Mouse (Mus musculus) spleen, adult 18-20 months (tissue): ENCODE results near the gene Olfr1002.
"Not testable (repeated sequence)": the region's sequence is repeated elsewhere in the genome, so short reads cannot be mapped to it uniquely, and the experiment has no call there.

ENCODE experiments used
- DNase-seq, 2 experiments: peaks; one replicate each; pipeline ENCODE4 v3.0.0; 2022; ENCODE audit warnings: mixed read lengths in 2 of 2

The Olfr1002 gene

GRCm38 (mm10) chr2:85650604-85651003 is at the start of gene Olfr1002:
TSS of gene Olfr1002 (minus strand) at chr2:85650704.
- no peak for DNase-seq

GRCm38 (mm10) chr2:85689131-85689530 is 38.6 kb upstream of the Olfr1002 start, which contains the start of gene Olfr1008:
TSS of gene Olfr1008 (plus strand) at chr2:85689431.
- no peak for DNase-seq

- no peak for DNase-seq
These were observed 28.2 kb upstream of the Olfr1002 start, which contains the start of gene Olfr1006 for GRCm38 (mm10) chr2:85678667-85679066. TSS of gene Olfr1006 (minus strand) at chr2:85678767.

GRCm38 (mm10) chr2:85664355-85664754 is 13.9 kb upstream of the Olfr1002 start, which contains the start of gene Olfr154:
TSS of gene Olfr154 (minus strand) at chr2:85664455.
- DNase-seq: not testable (repeated sequence)

GRCm38 (mm10) chr2:85611803-85612202 is 38.7 kb downstream of the Olfr1002 start, which contains the start of gene Olfr1000:
TSS of gene Olfr1000 (minus strand) at chr2:85611903.
- DNase-seq: no peak
